Mouse (Mus musculus): ENCODE measurements at regions not wholly inside any gene's neighbourhood (a gene's known extent, or its start where the extent isn't known, plus 50 kb on each side); places are given as distances from the start of the nearest gene placed in this dataset.

- TF ChIP-seq CTCF (IDR thresholded peaks at IDR 0.05; ENCODE audit: control insufficient read depth, insufficient read depth, insufficient replicate concordance, low read depth, low read length), result no peak
- TF ChIP-seq POLR2A (IDR thresholded peaks at IDR 0.05; ENCODE audit: control insufficient read depth, low read depth, low read length), result no peak
These were observed 230.8 kb upstream of the Pbx1 start for GRCm38 (mm10) chr1:168662755-168663284.

All from testis, adult 2 months (tissue).